Mouse (Mus musculus) embryonic fibroblast, embryonic 13.5 days (primary cell): ENCODE results near the gene Tnk2.

Source experiments
- CTCF ChIP-seq: IDR thresholded peaks from 2 replicates; pipeline ENCODE4 v1.5.1; 2011; ENCODE audit warnings: mild to moderate bottlenecking, control low read depth, low read length, moderate library complexity, borderline replicate concordance; ENCODE audit not compliant: insufficient read depth
- POLR2A ChIP-seq: IDR thresholded peaks from 2 replicates; pipeline ENCODE4 v1.6.1; 2011; ENCODE audit warnings: low read depth, mild to moderate bottlenecking, control low read depth, low read length, moderate library complexity

- TF ChIP-seq CTCF (no peak), POLR2A (no peak)
Measured at GRCm38 (mm10) chr16:32663231-32663858, 19.7 kb downstream of the Tnk2 start.
